Mouse (Mus musculus): ENCODE results near the gene Tbc1d14.
A peak's percentile ranks its signal among the peaks of the same experiment; 100 is the strongest.

Tbc1d14 gene

DNA sequence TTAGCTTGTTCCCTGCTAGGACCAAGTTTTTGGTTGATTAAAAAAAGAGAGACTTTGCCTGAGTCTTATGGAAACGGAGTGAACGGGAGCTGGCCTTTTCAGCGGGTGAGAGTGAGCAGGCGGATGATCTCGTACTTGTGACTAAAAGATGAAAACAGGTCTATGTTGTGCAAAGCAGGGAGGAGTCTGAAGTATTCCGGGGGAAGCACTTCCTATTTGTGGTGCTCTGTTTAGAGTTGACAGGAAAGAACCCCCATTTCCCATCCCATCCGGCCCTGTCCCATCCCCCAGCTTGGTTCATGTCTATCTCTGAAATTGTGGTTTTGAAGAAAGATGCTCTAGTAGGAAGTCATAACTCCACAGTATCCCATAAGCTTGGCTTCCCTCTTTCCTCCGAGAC is 127.2 kb downstream of the Tbc1d14 start:
- DNase-seq (ENCODE audit: inconsistent age in 2 of 2, low spot score in 1 of 2) = peak in 1 of 2 experiments; percentile 62

GRCm38 (mm10) chr5:36464709-36465661 is 128.1 kb downstream of the Tbc1d14 start, which contains the start of gene Grpel1:
Gene Grpel1, plus strand, starts transcription at chr5:36464998.
- DNase-seq (ENCODE audit: inconsistent age in 2 of 2, low spot score in 1 of 2) = peak; percentile 99

GRCm38 (mm10) chr5:36463391-36463790 is 129.7 kb downstream of the Tbc1d14 start:
- DNase-seq (ENCODE audit: inconsistent age in 2 of 2, low spot score in 1 of 2) = peak in 1 of 2 experiments; percentile 41

GRCm38 (mm10) chr5:36462810-36463209 is 130.3 kb downstream of the Tbc1d14 start:
- peak; percentile 77 to 94 for DNase-seq (ENCODE audit: inconsistent age in 2 of 2, low spot score in 1 of 2)

DNA sequence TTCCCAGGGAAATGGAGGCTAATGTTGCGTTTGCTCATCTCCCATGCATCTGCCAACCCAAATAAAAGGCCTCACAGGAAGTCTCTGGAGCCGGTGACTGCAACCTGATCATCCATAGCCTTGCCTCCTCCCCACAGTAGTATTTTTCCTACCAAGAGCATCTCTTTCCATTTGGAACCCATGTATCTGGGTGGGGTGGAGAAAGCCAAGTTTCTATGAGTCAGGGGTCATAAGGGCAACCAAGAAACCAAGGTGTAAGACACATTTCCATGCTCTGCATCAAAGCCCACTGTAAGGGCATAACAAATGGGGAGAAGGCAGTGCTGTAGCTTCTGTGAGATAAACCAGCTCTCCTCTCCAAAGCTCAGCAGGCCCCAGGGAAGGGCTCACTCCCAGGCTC is 131.8 kb downstream of the Tbc1d14 start:
- DNase-seq (ENCODE audit: inconsistent age in 2 of 2, low spot score in 1 of 2) = no peak

GRCm38 (mm10) chr5:36460712-36461111 is 132.4 kb downstream of the Tbc1d14 start:
- no peak for DNase-seq (ENCODE audit: inconsistent age in 2 of 2, low spot score in 1 of 2)

- peak in 1 of 2 experiments; percentile 84 for DNase-seq (ENCODE audit: inconsistent age in 2 of 2, low spot score in 1 of 2)
Measured at GRCm38 (mm10) chr5:36458926-36459325, 134.2 kb downstream of the Tbc1d14 start.

DNA sequence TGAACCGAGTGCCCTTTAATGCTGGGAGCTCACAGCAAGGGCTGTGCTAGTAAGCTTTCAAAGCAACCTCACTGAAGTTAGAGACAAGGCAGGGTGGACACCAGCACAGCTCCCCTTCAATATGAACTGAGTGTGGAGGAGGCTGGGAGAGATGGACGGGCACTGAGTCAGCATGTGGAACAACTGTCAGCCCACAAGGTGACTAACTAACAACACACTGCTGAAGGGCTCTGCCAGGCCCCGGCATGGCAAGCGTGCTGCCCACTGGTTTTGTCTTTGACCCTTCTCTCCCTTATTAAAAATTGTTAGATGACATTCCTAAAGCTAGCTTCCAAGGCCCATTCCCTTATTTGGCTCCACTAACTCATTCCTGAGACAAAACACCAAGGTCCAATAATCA is 135.4 kb downstream of the Tbc1d14 start:
- peak in 1 of 2 experiments; percentile 75 for DNase-seq (ENCODE audit: inconsistent age in 2 of 2, low spot score in 1 of 2)

DNA sequence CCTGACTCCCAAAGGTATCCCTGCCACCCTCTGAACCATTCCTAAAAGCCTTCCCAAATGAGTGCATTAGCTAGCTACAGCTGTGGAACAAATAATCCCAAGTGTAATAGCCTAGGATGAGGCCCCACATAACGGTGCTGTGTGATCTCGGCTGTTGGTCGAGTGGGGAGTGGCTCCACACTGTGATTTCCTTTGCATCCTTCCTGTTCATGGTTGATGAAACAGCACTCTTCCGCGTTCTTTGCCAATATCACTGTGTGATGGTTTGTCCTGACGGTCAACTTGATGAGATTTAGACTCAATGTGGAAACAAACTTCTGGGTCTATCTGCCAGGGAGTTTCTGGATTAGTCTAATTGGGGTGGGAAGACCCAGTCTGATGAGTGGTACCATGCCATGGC is 140.3 kb downstream of the Tbc1d14 start:
- DNase-seq (ENCODE audit: inconsistent age in 2 of 2, low spot score in 1 of 2) = no peak

DNA sequence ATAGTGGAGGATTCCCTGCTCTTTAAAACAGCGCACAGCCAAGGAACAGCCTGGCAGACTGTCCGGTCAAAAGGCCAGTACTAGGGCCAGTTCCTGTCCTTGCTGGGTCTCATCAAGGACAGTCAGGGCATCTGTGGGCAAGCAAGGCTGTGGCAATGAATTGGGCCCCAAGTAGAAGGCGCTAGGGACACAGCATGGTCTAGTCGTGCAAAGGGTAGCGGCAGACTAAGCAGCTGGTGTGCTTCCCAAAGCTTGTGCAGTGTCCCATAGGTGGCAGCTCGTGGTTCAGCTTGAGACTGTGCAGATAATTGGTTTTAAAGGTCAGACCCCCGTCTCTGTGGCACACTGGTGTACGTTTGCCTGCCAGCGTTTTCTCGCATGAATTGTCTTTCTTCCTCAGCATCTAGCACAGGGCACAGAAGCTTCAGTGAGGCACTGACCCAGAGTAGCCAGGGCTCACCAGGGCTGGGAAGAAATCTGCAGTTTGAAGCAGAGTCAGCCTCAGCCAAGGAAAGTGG is 141.1 kb downstream of the Tbc1d14 start:
- peak in 1 of 2 experiments; percentile 69 for DNase-seq (ENCODE audit: inconsistent age in 2 of 2, low spot score in 1 of 2)

- DNase-seq (ENCODE audit: inconsistent age in 2 of 2, low spot score in 1 of 2) = peak in 1 of 2 experiments; percentile 53
Measured at GRCm38 (mm10) chr5:36451119-36451518, 142.0 kb downstream of the Tbc1d14 start.

GRCm38 (mm10) chr5:36449710-36450358 is 143.2 kb downstream of the Tbc1d14 start:
- peak; percentile 39 to 83 for DNase-seq (ENCODE audit: inconsistent age in 2 of 2, low spot score in 1 of 2)

DNA sequence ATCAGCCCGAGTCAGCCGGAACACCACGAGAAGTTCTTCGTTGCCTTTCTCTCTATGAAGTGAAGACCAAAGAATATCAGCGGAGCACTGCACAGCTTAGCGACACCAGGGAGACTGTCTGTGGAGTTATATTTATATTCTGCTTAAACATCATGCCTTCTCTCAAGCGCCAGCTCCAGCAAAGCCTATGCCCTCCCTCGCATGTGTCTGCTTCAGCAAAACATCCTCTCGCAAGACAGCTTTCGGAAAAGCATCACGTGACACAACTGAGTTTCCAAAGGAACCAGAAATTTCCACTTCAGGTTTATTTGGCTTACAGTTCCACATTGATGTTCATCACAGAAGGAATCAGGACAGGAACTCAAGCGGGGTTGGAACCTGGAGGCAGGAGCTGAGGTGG is 145.2 kb downstream of the Tbc1d14 start:
- no peak for DNase-seq (ENCODE audit: inconsistent age in 2 of 2, low spot score in 1 of 2)

GRCm38 (mm10) chr5:36446166-36446890 is 146.7 kb downstream of the Tbc1d14 start:
- peak in 1 of 2 experiments; percentile 66 for DNase-seq (ENCODE audit: inconsistent age in 2 of 2, low spot score in 1 of 2)

DNA sequence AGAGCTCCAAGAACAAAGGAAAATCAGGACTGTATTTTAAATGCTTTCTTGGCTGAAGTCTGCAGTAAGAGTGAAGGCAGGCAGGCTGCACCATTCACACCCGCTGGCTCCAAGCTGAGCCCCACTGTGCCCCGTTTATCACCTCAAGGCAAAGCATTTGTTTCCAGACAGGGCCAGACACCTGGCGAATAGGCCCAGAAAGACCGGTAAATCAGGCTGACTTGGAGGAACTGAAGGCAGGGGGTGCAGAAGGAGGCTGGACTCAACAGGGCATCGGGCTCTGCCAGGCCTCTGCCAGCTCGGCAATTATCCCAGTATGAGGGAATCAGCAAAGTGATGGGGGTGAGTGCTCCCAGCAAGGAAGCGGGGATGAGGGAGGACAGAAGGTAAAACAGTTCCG is 148.0 kb downstream of the Tbc1d14 start:
- peak in 1 of 2 experiments; percentile 68 for DNase-seq (ENCODE audit: inconsistent age in 2 of 2, low spot score in 1 of 2)

DNA sequence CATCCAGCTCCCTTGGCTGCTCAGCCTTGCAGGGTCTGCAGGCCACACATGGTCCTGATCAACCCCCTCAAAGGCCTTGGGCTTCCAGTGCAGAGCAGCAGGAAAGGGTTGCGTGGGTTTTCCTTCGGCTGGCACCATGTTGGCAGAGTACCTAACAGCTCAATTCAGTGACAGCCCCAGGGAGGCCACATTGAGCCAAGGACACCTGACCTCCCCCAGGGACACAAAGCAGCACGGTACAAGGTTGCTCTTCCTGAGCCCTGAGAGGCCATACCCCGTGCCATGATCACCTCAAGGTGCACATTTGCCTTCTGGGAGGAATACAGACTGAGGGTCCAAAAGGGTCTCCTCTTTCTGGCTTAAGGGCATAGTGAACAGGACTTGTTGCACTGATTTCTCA is 148.5 kb downstream of the Tbc1d14 start:
- peak; percentile 59 to 84 for DNase-seq (ENCODE audit: inconsistent age in 2 of 2, low spot score in 1 of 2)

- peak; percentile 60 to 84 for DNase-seq (ENCODE audit: inconsistent age in 2 of 2, low spot score in 1 of 2)
Measured at GRCm38 (mm10) chr5:36440741-36441140, 152.3 kb downstream of the Tbc1d14 start.
